Mouse (Mus musculus) ES-E14 (cell line): ENCODE results near the gene Pdlim1. TPM values are rescaled to one million over a fixed set of nuclear protein-coding genes. Genes with fewer than 3 reads are reported as not detected.
A peak's percentile ranks its signal among the peaks of the same experiment; 100 is the strongest.
"Not testable (repeated sequence)": the region's sequence is repeated elsewhere in the genome, so short reads cannot be mapped to it uniquely, and the experiment has no call there.

Experiments used
- DNase-seq: peaks from one replicate; pipeline ENCODE4 v3.0.0-alpha.2; 2013; ENCODE audit warnings: low read depth, low spot score
- H3K27ac ChIP-seq: 2 replicates; pipeline ENCODE4 v1.5.1; 2012; ENCODE audit warnings: low read depth, mild to moderate bottlenecking, low read length, moderate library complexity, mixed read lengths; ENCODE audit not compliant: poor library complexity, insufficient read depth, severe bottlenecking
- H3K36me3 ChIP-seq: 2 replicates; pipeline ENCODE4 v1.6.1; 2012; ENCODE audit warnings: mild to moderate bottlenecking, low read length, moderate library complexity, mixed read lengths; ENCODE audit not compliant: control insufficient read depth, poor library complexity, insufficient read depth, severe bottlenecking
- H3K4me1 ChIP-seq, 2 experiments: fragments of 150-350 bp in 1 of 2; sonication (generic) in 1 of 2; 2 replicates each; pipeline ENCODE4 v1.6.1; 2012; ENCODE audit warnings: low read length in 2 of 2, mild to moderate bottlenecking in 1 of 2, mixed read lengths in 1 of 2; ENCODE audit not compliant: control insufficient read depth in 2 of 2, insufficient read depth in 2 of 2, poor library complexity in 1 of 2
- H3K4me3 ChIP-seq, 2 experiments: fragments of 150-350 bp in 1 of 2; sonication (generic) in 1 of 2; 2 replicates each; pipeline ENCODE4 v1.5.1; 2012; ENCODE audit warnings: low read length in 2 of 2, low read depth in 1 of 2, mild to moderate bottlenecking in 1 of 2, mixed read lengths in 1 of 2; ENCODE audit not compliant: insufficient read depth in 1 of 2, poor library complexity in 1 of 2, severe bottlenecking in 1 of 2
- H3K9ac ChIP-seq: 2 replicates; pipeline ENCODE4 v1.6.1; 2012; ENCODE audit warnings: low read depth, mild to moderate bottlenecking, low read length, mixed read lengths; ENCODE audit not compliant: poor library complexity, insufficient read depth, severe bottlenecking
- H3K9me3 ChIP-seq: fragments of 150-350 bp; sonication (generic); 2 replicates; pipeline ENCODE4 v1.6.1; 2012; ENCODE audit warnings: low read depth, mild to moderate bottlenecking, low read length; ENCODE audit not compliant: control insufficient read depth, insufficient read depth
- CHD2 ChIP-seq: IDR thresholded peaks from 2 replicates; pipeline ENCODE4 v1.6.1; 2014; ENCODE audit warnings: mild to moderate bottlenecking, low read depth, low read length, inconsistent platforms
- HCFC1 ChIP-seq: IDR thresholded peaks from 2 replicates; pipeline ENCODE4 v1.6.1; 2012; ENCODE audit warnings: low read length, inconsistent platforms, borderline replicate concordance; ENCODE audit not compliant: insufficient read depth
- MAFK ChIP-seq: IDR thresholded peaks from 2 replicates; pipeline ENCODE4 v1.6.1; 2014; ENCODE audit warnings: mild to moderate bottlenecking, low read depth, low read length, inconsistent platforms; ENCODE audit not compliant: insufficient read depth
- ZC3H11A ChIP-seq: IDR thresholded peaks from 2 replicates; pipeline ENCODE4 v1.6.1; 2012; ENCODE audit warnings: low read depth, mild to moderate bottlenecking, inconsistent platforms, low read length, borderline replicate concordance
- ZNF384 ChIP-seq: IDR thresholded peaks from 2 replicates; pipeline ENCODE4 v1.6.1; 2012; ENCODE audit warnings: low read depth, low read length, inconsistent platforms
- in situ Hi-C, 2 experiments: fragments of 600-800 bp; cut with MboI; formaldehyde crosslinking; loops; one replicate each; pipeline ENCODE4 v1.15.1; 2025; ENCODE audit warnings: low sequenced_read_pairs in 2 of 2, inconsistent platforms in 1 of 2; ENCODE audit not compliant: unreplicated experiment in 2 of 2
- total RNA-seq: library from RNA; depleted of rRNA; stranded (reverse); fragments of 300-350 nt; gene quantifications from 2 replicates; pipeline ENCODE4 v1.2.3, GENCODE M21; 2012

Pdlim1 gene
- total RNA-seq, 1 experiment, result 59.7 TPM

GRCm38 (mm10) chr19:40231074-40231738, 40.4 kb downstream of the Pdlim1 start:
- H3K27ac ChIP-seq, result peak overlapping the region; percentile 49; the same call in 1 of the 2 replicates
- H3K9ac ChIP-seq, result 0 out of 2 replicates have a peak overlapping the region, but pooled peaks have one; percentile 11
- TF ChIP-seq HCFC1 (no peak), MAFK (no peak), ZNF384 (no peak), ZC3H11A (no peak), CHD2 (no peak)
- in situ Hi-C loops, result loop anchor here in 1 of 2 experiments (25.0 kb wide), 1 partner anchor 1244 kb away; no protein-coding TSS in a partner anchor
- H3K4me3 ChIP-seq, result no peak overlapping the region
- peaks cover 3 to 8% of the 10 kb centered on the region in 2 experiments; a peak in 1 of 4 replicates for H3K4me1 ChIP-seq
- H3K36me3 ChIP-seq, result peaks cover 12% of the 10 kb centered on the region; the same call in 1 of the 2 replicates
- H3K9me3 ChIP-seq, result no peaks in the 10 kb centered on the region
- no peak for DNase-seq

- in situ Hi-C loops, result loop anchor here (10.0 to 25.0 kb wide), 2 partner anchors 1239 to 1242 kb away; no protein-coding TSS in a partner anchor
- Histone ChIP-seq H3K9ac (no peak overlapping the region), H3K36me3 (peaks cover 28% of the 10 kb centered on the region), H3K4me1 (0 out of 4 replicates have a peak, but pooled peaks cover 3 to 5% of the 10 kb centered on the region in 2 experiments), H3K4me3 (no peak overlapping the region), H3K9me3 (no peaks in the 10 kb centered on the region), H3K27ac (no peak overlapping the region)
- TF ChIP-seq HCFC1, result no peak
- no peak for TF ChIP-seq CHD2
- no peak for TF ChIP-seq ZNF384
- DNase-seq, result no peak
These were observed 45.0 kb downstream of the Pdlim1 start for GRCm38 (mm10) chr19:40226516-40227151.

GRCm38 (mm10) chr19:40225761-40226110, 45.9 kb downstream of the Pdlim1 start:
- Histone ChIP-seq H3K36me3 (peaks cover 23% of the 10 kb centered on the region), H3K4me1 (no peaks in the 10 kb centered on the region), H3K4me3 (no peak overlapping the region), H3K27ac (no peak overlapping the region), H3K9ac (no peak overlapping the region), H3K9me3 (no peaks in the 10 kb centered on the region)
- in situ Hi-C loops, result loop anchor here (10.0 to 25.0 kb wide), 2 partner anchors 1238 to 1241 kb away; no protein-coding TSS in a partner anchor
- no peak for TF ChIP-seq ZC3H11A
- TF ChIP-seq HCFC1, result no peak
- no peak for TF ChIP-seq MAFK
- TF ChIP-seq CHD2, result no peak
- TF ChIP-seq ZNF384, result no peak
- DNase-seq, result no peak

GRCm38 (mm10) chr19:40225102-40225760, 46.4 kb downstream of the Pdlim1 start:
- Histone ChIP-seq H3K9me3 (no peaks in the 10 kb centered on the region), H3K4me3 (no peak overlapping the region), H3K36me3 (peaks cover 25% of the 10 kb centered on the region), H3K9ac (no peak overlapping the region), H3K27ac (no peak overlapping the region), H3K4me1 (no peaks in the 10 kb centered on the region)
- peak; percentile 59 for DNase-seq
- TF ChIP-seq MAFK, result no peak
- TF ChIP-seq ZC3H11A, result peak; percentile 99
- in situ Hi-C loops, result loop anchor here (10.0 to 25.0 kb wide), 2 partner anchors 1238 to 1240 kb away; no protein-coding TSS in a partner anchor

GRCm38 (mm10) chr19:40222307-40222706, 49.3 kb downstream of the Pdlim1 start:
- H3K27ac ChIP-seq, H3K9me3 ChIP-seq, H3K4me1 ChIP-seq, H3K9ac ChIP-seq, H3K4me3 ChIP-seq, DNase-seq: not testable (repeated sequence)
- in situ Hi-C loops, result loop anchor here in 1 of 2 experiments (10.0 kb wide), 1 partner anchor 1238 kb away; no protein-coding TSS in a partner anchor
- H3K36me3 ChIP-seq, result peaks cover 20% of the 10 kb centered on the region
